ENCODE assay signal across 25 mouse cellular contexts in genomic region chr8:126027486-126027885, GRCm38 (mm10). TPM values are rescaled to one million over a fixed set of nuclear protein-coding genes. Genes with fewer than 3 reads are reported as not detected.
DNase-seq lines count a peak whose midpoint lies in the region; ATAC-seq and TF ChIP-seq lines count a peak whose summit lies in the region.
"Had no signal": no experiment of that assay in that cellular context is flagged by ENCODE, and none has a peak within 500 bp of the region (broad histone marks: within the 10 kb centered on the region; RNA-seq: fewer than 3 reads in every experiment).

No protein-coding gene starts in this region.

- TF ChIP-seq POLR2A in limb, embryonic 14.5 days (IDR thresholded peaks at IDR 0.05; ENCODE audit: borderline replicate concordance, extremely low read depth, insufficient read depth, insufficient read length): no peak

- H3K9me3 ChIP-seq in lung, embryonic 14.5 days (ENCODE audit: low read depth, low read length): no peaks in the 10 kb centered on the region
- H3K9me3 ChIP-seq in kidney, embryonic 15.5 days (replicated peaks): no peaks in the 10 kb centered on the region
- no peaks in the 10 kb centered on the region for H3K9me3 ChIP-seq in limb, embryonic 14.5 days (ENCODE audit: control insufficient read depth, low read length)
- H3K9me3 ChIP-seq: forebrain, embryonic 13.5 days; heart, embryonic 12.5 days; hindbrain, embryonic 13.5 days; liver, embryonic 13.5 days; megakaryocyte, embryonic 14.5 days; neural tube, embryonic 15.5 days had no signal

- no peak overlapping the region for H3K4me2 ChIP-seq in lung, embryonic 14.5 days
- H3K4me2 ChIP-seq in kidney, embryonic 15.5 days: no peak overlapping the region
- no peak overlapping the region for H3K4me2 ChIP-seq in limb, embryonic 14.5 days (replicated peaks; ENCODE audit: low read depth, low read length, severe bottlenecking)
- H3K4me2 ChIP-seq: forebrain, embryonic 13.5 days; heart, embryonic 12.5 days; hindbrain, embryonic 13.5 days; liver, embryonic 13.5 days; neural tube, embryonic 15.5 days had no signal

- ATAC-seq in lung, embryonic 14.5 days (ENCODE audit: insufficient read depth): no peak
- ATAC-seq in kidney, embryonic 15.5 days (replicated peaks; ENCODE audit: low FRiP score): no peak
- no peak for ATAC-seq in limb, embryonic 14.5 days (ENCODE audit: low FRiP score, low read depth)
- ATAC-seq: forebrain, embryonic 13.5 days; midbrain, embryonic 16.5 days had no signal

- H3K4me3 ChIP-seq in lung, embryonic 14.5 days (ENCODE audit: low read depth, low read length): no peak overlapping the region
- no peak overlapping the region for H3K4me3 ChIP-seq in kidney, embryonic 15.5 days (replicated peaks)
- H3K4me3 ChIP-seq in limb, embryonic 14.5 days (replicated peaks; ENCODE audit: low read length): no peak overlapping the region
- H3K4me3 ChIP-seq: erythroblast, embryonic 14.5 days; forebrain, embryonic 13.5 days; heart, embryonic 12.5 days; hindbrain, embryonic 13.5 days; left cerebral cortex, adult 2 months; liver, embryonic 13.5 days; megakaryocyte, embryonic 14.5 days; neural tube, embryonic 15.5 days had no signal

- no peak for TF ChIP-seq CTCF in lung, embryonic 14.5 days (IDR thresholded peaks at IDR 0.05; ENCODE audit: low read depth)

- no peaks in the 10 kb centered on the region for H3K4me1 ChIP-seq in lung, embryonic 14.5 days (ENCODE audit: insufficient read depth)
- H3K4me1 ChIP-seq in kidney, embryonic 15.5 days: peaks cover 7% of the 10 kb centered on the region; the same call in 1 of the 2 replicates
- H3K4me1 ChIP-seq in limb, embryonic 14.5 days (ENCODE audit: control insufficient read depth, insufficient read depth, low read length): peaks cover 17% of the 10 kb centered on the region
- H3K4me1 ChIP-seq: heart, embryonic 12.5 days; hindbrain, embryonic 13.5 days; liver, embryonic 13.5 days; megakaryocyte, embryonic 14.5 days; neural tube, embryonic 15.5 days had no signal

- DNase-seq in cerebellum, adult 8-10 months: peak; percentile 28
- DNase-seq in cerebellum, adult 11-12 months: no peak
- no peak for DNase-seq in lung, embryonic 14.5 days
- DNase-seq in lung, adult 18-20 months: no peak
- DNase-seq in limb, embryonic 14.5 days (ENCODE audit: low spot score): no peak
- no peak for DNase-seq in left cerebral cortex, adult 11 months (ENCODE audit: low spot score)
- no peak for DNase-seq in ovary, postnatal 14 days (ENCODE audit: low spot score)
- DNase-seq: adrenal gland, postnatal 25 days; heart, adult 11 months; heart, postnatal 14 days; left cerebral cortex, postnatal 4 days; liver, embryonic 13.5 days; lung, postnatal 10 days; right cerebral cortex, postnatal 14 days; spleen, adult 18-20 months; thymus, postnatal 4 days had no signal

- no peaks in the 10 kb centered on the region for H3K27me3 ChIP-seq in lung, embryonic 14.5 days (ENCODE audit: insufficient read depth, low read length)
- H3K27me3 ChIP-seq in kidney, embryonic 15.5 days: no peaks in the 10 kb centered on the region
- no peaks in the 10 kb centered on the region for H3K27me3 ChIP-seq in limb, embryonic 14.5 days (ENCODE audit: control insufficient read depth, insufficient read depth, low read length)
- H3K27me3 ChIP-seq: forebrain, embryonic 13.5 days; heart, embryonic 12.5 days; hindbrain, embryonic 13.5 days; liver, embryonic 13.5 days; neural tube, embryonic 15.5 days had no signal

- 77% methylated on average over 6 of the region's 6 CpGs for WGBS in lung, embryonic 14.5 days
- 65% methylated on average over 6 of the region's 6 CpGs for WGBS in kidney, embryonic 15.5 days
- WGBS in limb, embryonic 14.5 days: 50% methylated on average over 6 of the region's 6 CpGs

- peak overlapping the region; percentile 44; the same call in 1 of the 2 replicates for H3K27ac ChIP-seq in lung, embryonic 14.5 days (ENCODE audit: low read depth)
- peak overlapping the region; percentile 72 for H3K27ac ChIP-seq in kidney, embryonic 15.5 days
- H3K27ac ChIP-seq in limb, embryonic 14.5 days (replicated peaks; ENCODE audit: low read depth, low read length): peak overlapping the region; percentile 38; the same call in 1 of the 2 replicates
- H3K27ac ChIP-seq: forebrain, embryonic 13.5 days; hindbrain, embryonic 13.5 days; left cerebral cortex, adult 2 months; liver, embryonic 13.5 days; neural tube, embryonic 15.5 days had no signal

- 0 out of 2 replicates have a peak, but pooled peaks cover 5% of the 10 kb centered on the region for H3K36me3 ChIP-seq in lung, embryonic 14.5 days (ENCODE audit: insufficient read depth)
- 0 out of 2 replicates have a peak, but pooled peaks cover 2% of the 10 kb centered on the region for H3K36me3 ChIP-seq in kidney, embryonic 15.5 days
- H3K36me3 ChIP-seq in limb, embryonic 14.5 days (ENCODE audit: control insufficient read depth, insufficient read depth, low read length): 0 out of 2 replicates have a peak, but pooled peaks cover 2% of the 10 kb centered on the region
- H3K36me3 ChIP-seq: heart, embryonic 12.5 days; liver, embryonic 13.5 days had no signal

- H3K9ac ChIP-seq in lung, embryonic 14.5 days: no peak overlapping the region
- no peak overlapping the region for H3K9ac ChIP-seq in kidney, embryonic 15.5 days
- no peak overlapping the region for H3K9ac ChIP-seq in limb, embryonic 14.5 days (ENCODE audit: low read depth, low read length, severe bottlenecking)
- H3K9ac ChIP-seq: forebrain, embryonic 13.5 days; heart, embryonic 12.5 days; hindbrain, embryonic 13.5 days; liver, embryonic 13.5 days; neural tube, embryonic 15.5 days had no signal

RNA-seq across cellular contexts. Expression of gene Kcnk1, which starts 32.5 kb away (rescaled TPM):
- 48.3 and 49.0 TPM in 2 replicates for polyA plus RNA-seq in lung, embryonic 14.5 days (2014; fragmentation: Nextera tagmentation; extraction: Ambion mirVana)
- polyA plus RNA-seq in kidney, embryonic 15.5 days (2015; fragmentation: Nextera tagmentation; extraction: Ambion mirVana): 39.2 and 42.9 TPM in 2 replicates
- polyA plus RNA-seq in limb, embryonic 14.5 days (2012; rRNA removed): 16.1 and 19.7 TPM in 2 replicates
- polyA plus RNA-seq in limb, embryonic 14.5 days (2014; fragmentation: Nextera tagmentation; extraction: Ambion mirVana): 27.3 and 27.6 TPM in 2 replicates
- polyA plus RNA-seq: erythroblast, embryonic 14.5 days had no signal
